Mouse (Mus musculus) B cell, adult 62 days (primary cell): ENCODE measurements around the gene Ggta1. TPM values are rescaled to one million over a fixed set of nuclear protein-coding genes. Genes with fewer than 3 reads are reported as not detected.

Experiments
- total RNA-seq: library from RNA; stranded (reverse); gene quantifications from 4 replicates; pipeline ENCODE4 v1.2.4, GENCODE M21; 2023

Ggta1 gene
- total RNA-seq, result 69.7 to 79.0 TPM (median 73.0 TPM) in 4 replicates

GRCm38 (mm10) chr2:35462791-35463281 lies at the start of gene Ggta1:
Gene Ggta1, minus strand, starts transcription at chr2:35463231.

GRCm38 (mm10) chr2:35397096-35397495 lies 65.9 kb downstream of the Ggta1 start, which contains the start of gene 4930402F06Rik:
Gene 4930402F06Rik, minus strand, starts transcription at chr2:35397175.

GRCm38 (mm10) chr2:35367629-35368028 lies 95.4 kb downstream of the Ggta1 start, which contains the start of gene 4930568D16Rik:
Gene 4930568D16Rik, minus strand, starts transcription at chr2:35367729.

Other genes with a start within 250 kb of the Ggta1 start
- gene Gsn, start 206.9 kb downstream of the Ggta1 start, total RNA-seq, result 88.0 to 98.1 TPM (median 91.2 TPM) in 4 replicates
- gene Stom, start 126.3 kb downstream of the Ggta1 start, total RNA-seq, result 3.6 to 5.2 TPM (median 4.4 TPM) in 4 replicates
- gene 4930568D16Rik, start 95.5 kb downstream of the Ggta1 start, total RNA-seq, result not detected in 4 replicates
- 0.58 to 0.83 TPM (median 0.77 TPM) in 4 replicates for gene 4930402F06Rik, start 66.1 kb downstream of the Ggta1 start, total RNA-seq
- gene Dab2ip, start 95.0 kb upstream of the Ggta1 start, total RNA-seq, result 3.8 to 4.9 TPM (median 4.5 TPM) in 4 replicates